Mouse (Mus musculus) thymus, adult 2 months (tissue): ENCODE data around the gene Scgb1c1. TPM values are rescaled to one million over a fixed set of nuclear protein-coding genes. Genes with fewer than 3 reads are reported as not detected.

Experiments used
- DNase-seq: peaks from one replicate; pipeline ENCODE4 v3.0.0; 2021
- H3K27ac ChIP-seq: fragments of 200-500 bp; 2 replicates; pipeline ENCODE4 v1.5.1; 2012; ENCODE audit warnings: low read length, control low read depth; ENCODE audit not compliant: control insufficient read depth, insufficient read depth
- H3K27me3 ChIP-seq: fragments of 200-500 bp; 2 replicates; pipeline ENCODE4 v1.6.1; 2012; ENCODE audit warnings: mild to moderate bottlenecking, low read length, moderate library complexity, mixed read lengths; ENCODE audit not compliant: control insufficient read depth, insufficient read depth
- H3K36me3 ChIP-seq: fragments of 200-500 bp; 2 replicates; pipeline ENCODE4 v1.6.1; 2012; ENCODE audit warnings: mild to moderate bottlenecking, low read length, moderate library complexity; ENCODE audit not compliant: control insufficient read depth, insufficient read depth
- H3K4me1 ChIP-seq: fragments of 200-500 bp; replicated peaks from 2 replicates; pipeline ENCODE4 v1.6.1; 2012; ENCODE audit warnings: low read length; ENCODE audit not compliant: control insufficient read depth, insufficient read depth
- H3K4me3 ChIP-seq: fragments of 200-500 bp; 2 replicates; pipeline ENCODE4 v1.5.1; 2012; ENCODE audit warnings: mild to moderate bottlenecking, low read length, control low read depth, moderate library complexity; ENCODE audit not compliant: control insufficient read depth, insufficient read depth
- CTCF ChIP-seq: fragments of 200-500 bp; IDR thresholded peaks from 2 replicates; pipeline ENCODE4 v1.5.1; 2012; ENCODE audit warnings: mild to moderate bottlenecking, control low read depth, low read length, moderate library complexity, borderline replicate concordance; ENCODE audit not compliant: control insufficient read depth, poor library complexity, insufficient read depth; ENCODE audit errors: extremely low read depth
- POLR2A ChIP-seq: fragments of 200-500 bp; IDR thresholded peaks from 2 replicates; pipeline ENCODE4 v1.6.1; 2012; ENCODE audit warnings: mild to moderate bottlenecking, low read length, control low read depth, moderate library complexity; ENCODE audit not compliant: control insufficient read depth, poor library complexity, insufficient read depth; ENCODE audit errors: extremely low read depth
- WGBS: fragments of 180-500 bp; shearing (Covaris S2); methylation state at CpG from one replicate; pipeline ENCODE4 v1.1.7; 2018; 5-methylcytosine and 5-hydroxymethylcytosine counted together
- polyA plus RNA-seq: library from polyadenylated mRNA; depleted of rRNA; stranded (reverse); fragments of >200 nt; gene quantifications from 2 replicates; pipeline ENCODE4 v1.2.3, GENCODE M21; 2012; rRNA removed

The Scgb1c1 gene
- polyA plus RNA-seq, 1 experiment, result 3.2 TPM

DNA sequence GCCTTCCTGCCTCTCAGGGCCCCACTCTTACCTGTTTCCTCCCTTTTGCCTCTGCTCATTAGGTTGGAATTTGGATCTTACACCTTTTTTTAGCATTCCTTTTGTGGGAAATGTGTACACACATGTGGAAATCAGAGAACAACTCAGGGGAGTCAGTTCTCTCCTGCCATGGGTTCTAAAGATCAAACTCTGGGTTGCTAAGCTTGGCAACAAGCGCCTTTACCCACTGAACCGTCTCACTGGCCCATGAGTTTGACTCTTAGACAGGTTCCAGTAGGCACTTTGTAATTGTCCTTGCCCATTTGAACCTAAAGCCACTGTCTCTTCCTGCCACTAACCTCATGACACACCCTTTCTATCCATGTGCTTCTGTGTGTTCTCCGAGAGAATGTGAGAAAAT, 49.3 kb downstream of the Scgb1c1 start:
- no peaks in the 10 kb centered on the region for H3K4me1 ChIP-seq
- TF ChIP-seq POLR2A (no peak), CTCF (no peak)
- H3K4me3 ChIP-seq, result no peak overlapping the region
- 94% methylated on average over 3 of the region's 3 CpGs for WGBS
- H3K27ac ChIP-seq, result no peak overlapping the region
- no peak for DNase-seq
- H3K27me3 ChIP-seq, result no peaks in the 10 kb centered on the region
- H3K36me3 ChIP-seq, result peaks cover 43% of the 10 kb centered on the region

Other genes starting within 250 kb of the Scgb1c1 start
- gene Olfr46, start 244.3 kb upstream of the Scgb1c1 start, polyA plus RNA-seq, result not detected in 2 replicates
- gene Olfr61, start 216.6 kb upstream of the Scgb1c1 start, polyA plus RNA-seq, result not detected in 2 replicates
- gene Olfr53, start 199.1 kb upstream of the Scgb1c1 start, polyA plus RNA-seq, result not detected in 2 replicates
- not detected in 2 replicates for gene Olfr539, start 185.6 kb upstream of the Scgb1c1 start, polyA plus RNA-seq
- not detected in 2 replicates for gene Olfr45, start 163.6 kb upstream of the Scgb1c1 start, polyA plus RNA-seq
- not detected in 2 replicates for gene Olfr541, start 148.3 kb upstream of the Scgb1c1 start, polyA plus RNA-seq
- 11.2 and 12.2 TPM in 2 replicates for gene Cyp2e1, start 81.8 kb upstream of the Scgb1c1 start, polyA plus RNA-seq
- gene Syce1, start 57.7 kb upstream of the Scgb1c1 start, polyA plus RNA-seq, result 0.27 TPM in 1 of 2 replicates, not detected in the other
- 0.04 and 0.22 TPM in 2 replicates for gene Zfp941, start 23.4 kb upstream of the Scgb1c1 start, polyA plus RNA-seq
- 12.9 and 15.9 TPM in 2 replicates for gene Urah, start 10.5 kb upstream of the Scgb1c1 start, polyA plus RNA-seq
- gene Odf3, start 2.3 kb downstream of the Scgb1c1 start, polyA plus RNA-seq, result 0.20 TPM in 1 of 2 replicates, not detected in the other
- gene Gm45785, start 10.8 kb downstream of the Scgb1c1 start, polyA plus RNA-seq, result not detected in 2 replicates
- gene Ric8a, start 11.4 kb downstream of the Scgb1c1 start, polyA plus RNA-seq, result 175 and 181 TPM in 2 replicates
- 26.5 and 31.8 TPM in 2 replicates for gene Bet1l, start 12.0 kb downstream of the Scgb1c1 start, polyA plus RNA-seq
- gene Psmd13, start 36.4 kb downstream of the Scgb1c1 start, polyA plus RNA-seq, result 99.7 and 100 TPM in 2 replicates
- gene Sirt3, start 36.8 kb downstream of the Scgb1c1 start, polyA plus RNA-seq, result 23.1 and 27.6 TPM in 2 replicates
- gene Cox8b, start 54.9 kb downstream of the Scgb1c1 start, polyA plus RNA-seq, result 159 and 231 TPM in 2 replicates
- gene Nlrp6, start 75.4 kb downstream of the Scgb1c1 start, polyA plus RNA-seq, result 0.32 and 0.71 TPM in 2 replicates
- 60.1 and 68.6 TPM in 2 replicates for gene Pgghg, start 95.8 kb downstream of the Scgb1c1 start, polyA plus RNA-seq
- gene Ifitm5, start 104.7 kb downstream of the Scgb1c1 start, polyA plus RNA-seq, result 0.43 and 0.81 TPM in 2 replicates
- gene Gm45717, start 110.4 kb downstream of the Scgb1c1 start, polyA plus RNA-seq, result not detected in 2 replicates
- 207 and 296 TPM in 2 replicates for gene Ifitm2, start 110.4 kb downstream of the Scgb1c1 start, polyA plus RNA-seq
- 39.0 and 60.9 TPM in 2 replicates for gene Ifitm1, start 121.7 kb downstream of the Scgb1c1 start, polyA plus RNA-seq
- gene Ifitm3, start 165.2 kb downstream of the Scgb1c1 start, polyA plus RNA-seq, result 309 and 397 TPM in 2 replicates
- 4.7 and 5.9 TPM in 2 replicates for gene Ifitm6, start 172.4 kb downstream of the Scgb1c1 start, polyA plus RNA-seq
- gene Gm17387, start 183.6 kb downstream of the Scgb1c1 start, polyA plus RNA-seq, result not detected in 2 replicates
- gene B4galnt4, start 215.6 kb downstream of the Scgb1c1 start, polyA plus RNA-seq, result 1.4 and 1.6 TPM in 2 replicates
- gene Pkp3, start 232.7 kb downstream of the Scgb1c1 start, polyA plus RNA-seq, result 46.8 and 49.9 TPM in 2 replicates